Mouse (Mus musculus): ENCODE measurements at regions not wholly inside any gene's neighbourhood (a gene's known extent, or its start where the extent isn't known, plus 50 kb on each side); places are given as distances from the start of the nearest gene placed in this dataset.

DNA sequence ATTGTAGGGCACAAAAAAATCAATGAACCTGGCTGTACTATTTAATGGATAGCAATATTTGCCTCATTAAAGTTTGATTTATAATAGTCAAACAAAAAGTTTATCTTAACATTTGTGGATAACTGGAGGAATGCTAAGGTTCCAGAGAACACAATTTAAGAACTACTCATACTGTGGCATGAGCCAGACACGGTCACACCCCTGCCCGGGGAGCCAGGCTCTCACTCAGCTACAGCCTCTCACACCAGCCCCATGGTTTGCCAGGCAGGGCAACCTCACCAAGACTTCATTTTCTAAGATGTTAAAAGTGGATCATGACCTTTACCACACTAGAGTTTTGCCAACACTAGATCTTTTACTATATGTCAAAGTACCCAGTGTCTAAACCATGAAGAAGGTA lies 319.7 kb upstream of the Nr5a2 start:
- Histone ChIP-seq H3K36me3 (ENCODE audit: inconsistent target) (no peaks in the 10 kb centered on the region), H3K27ac (no peak overlapping the region), H3K79me2 (ENCODE audit: inconsistent target) (no peaks in the 10 kb centered on the region), H3K4me3 (ENCODE audit: inconsistent target) (no peak overlapping the region)
- WGBS (ENCODE audit: missing documents) = 92% methylated on average over 2 of the region's 2 CpGs

DNA sequence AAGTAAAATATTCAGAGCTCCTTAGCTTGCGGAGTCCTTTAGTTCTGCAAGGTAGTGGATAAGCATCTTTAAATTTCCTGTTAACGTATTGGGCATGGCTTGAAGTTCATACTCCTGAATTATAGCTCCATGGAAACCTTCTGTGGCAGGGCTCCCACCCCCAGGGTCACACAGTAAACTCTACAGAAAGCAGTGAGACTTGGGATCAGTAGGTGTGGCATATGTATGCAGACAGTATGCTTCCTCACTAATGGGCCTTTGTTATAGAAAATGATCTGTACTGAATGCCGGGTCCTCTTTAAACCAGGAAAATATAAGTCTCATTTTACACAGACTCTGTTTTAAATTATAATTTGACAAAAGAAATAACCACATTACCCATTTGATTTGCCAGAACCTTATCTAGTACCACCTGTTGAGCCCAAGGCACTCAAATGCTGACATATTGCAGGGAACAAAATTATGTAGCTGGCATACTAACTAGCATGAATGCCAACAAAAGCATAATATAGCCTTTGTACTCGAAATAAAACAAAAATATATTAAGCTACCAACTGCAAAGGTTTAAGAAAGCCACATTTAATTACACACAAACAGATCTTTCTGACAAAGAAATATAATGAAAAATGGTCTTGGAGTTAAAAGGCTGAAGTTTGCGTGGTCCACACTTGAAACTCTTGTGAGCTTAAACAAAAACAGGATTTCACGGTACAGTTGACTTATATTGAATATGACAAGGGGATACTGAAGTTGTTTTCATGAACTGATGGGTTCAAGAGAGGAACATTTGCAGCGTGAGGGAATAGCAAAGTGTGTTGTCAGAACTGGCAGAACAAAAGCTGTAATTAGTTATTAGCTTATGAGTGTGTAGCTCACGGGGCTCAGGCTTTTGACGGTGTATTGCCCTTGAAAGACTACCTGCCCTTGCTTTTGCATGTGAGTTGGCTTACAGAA lies 310.7 kb upstream of the Nr5a2 start:
- Histone ChIP-seq H3K27ac (no peak overlapping the region), H3K36me3 (ENCODE audit: inconsistent target) (no peaks in the 10 kb centered on the region), H3K4me3 (ENCODE audit: inconsistent target) (no peak overlapping the region), H3K79me2 (ENCODE audit: inconsistent target) (no peaks in the 10 kb centered on the region)
- 92% methylated on average over 8 of the region's 9 CpGs for WGBS (ENCODE audit: missing documents)

DNA sequence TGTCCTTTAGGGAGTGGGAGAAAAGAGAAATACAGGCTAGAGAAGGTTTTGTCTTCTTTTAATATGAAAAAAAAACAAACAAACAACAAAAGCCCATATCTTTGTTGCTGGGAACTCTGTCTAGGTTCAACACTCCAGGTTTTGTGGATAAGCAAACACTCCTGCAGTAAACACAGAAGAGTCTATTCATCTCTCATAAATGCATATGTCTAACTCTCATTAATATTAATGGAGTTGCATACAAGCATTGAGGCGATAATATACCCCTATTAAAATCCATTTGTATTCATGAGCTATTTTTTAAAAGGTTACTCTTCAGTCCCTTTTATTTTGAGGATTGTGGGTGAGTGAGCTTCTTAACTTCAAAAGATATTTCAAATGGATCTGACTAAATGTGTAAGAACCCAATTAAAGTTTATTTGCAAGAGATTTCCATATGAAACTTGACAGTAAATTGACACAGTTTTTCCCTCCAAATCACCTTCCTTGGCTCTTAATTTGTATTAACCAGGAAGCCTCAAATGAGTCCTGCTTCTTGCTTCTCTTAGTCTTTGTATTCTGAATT lies 302.6 kb upstream of the Nr5a2 start:
- H3K36me3 ChIP-seq (ENCODE audit: inconsistent target) = no peaks in the 10 kb centered on the region
- no peak overlapping the region for H3K4me3 ChIP-seq (ENCODE audit: inconsistent target)
- no peak overlapping the region for H3K27ac ChIP-seq
- WGBS (ENCODE audit: missing documents) = 100% methylated on average over 1 of the region's 1 CpGs
- H3K79me2 ChIP-seq (ENCODE audit: inconsistent target) = no peaks in the 10 kb centered on the region

DNA sequence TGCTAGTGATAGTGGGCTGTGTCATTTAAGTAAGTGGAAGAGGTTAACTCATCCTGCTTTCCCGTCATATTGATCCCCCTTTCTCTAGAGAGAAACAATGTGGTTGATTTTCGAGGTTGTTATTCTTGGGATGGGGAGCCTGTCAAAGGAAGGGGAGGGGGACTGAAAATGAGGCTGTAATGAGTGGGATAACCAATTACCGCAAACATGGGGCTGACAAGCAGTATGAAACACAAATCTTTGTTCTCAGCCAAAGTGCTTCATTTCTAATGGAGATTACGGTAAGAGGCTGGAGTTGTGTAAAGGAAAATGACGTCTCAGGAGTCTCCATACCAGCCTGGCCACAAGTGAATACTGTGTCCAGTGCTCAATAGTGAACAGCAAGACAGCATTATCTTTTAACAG lies 301.9 kb upstream of the Nr5a2 start:
- Histone ChIP-seq H3K79me2 (ENCODE audit: inconsistent target) (no peaks in the 10 kb centered on the region), H3K4me3 (ENCODE audit: inconsistent target) (no peak overlapping the region), H3K36me3 (ENCODE audit: inconsistent target) (no peaks in the 10 kb centered on the region), H3K27ac (no peak overlapping the region)
- WGBS (ENCODE audit: missing documents) = 88% methylated on average over 5 of the region's 5 CpGs

DNA sequence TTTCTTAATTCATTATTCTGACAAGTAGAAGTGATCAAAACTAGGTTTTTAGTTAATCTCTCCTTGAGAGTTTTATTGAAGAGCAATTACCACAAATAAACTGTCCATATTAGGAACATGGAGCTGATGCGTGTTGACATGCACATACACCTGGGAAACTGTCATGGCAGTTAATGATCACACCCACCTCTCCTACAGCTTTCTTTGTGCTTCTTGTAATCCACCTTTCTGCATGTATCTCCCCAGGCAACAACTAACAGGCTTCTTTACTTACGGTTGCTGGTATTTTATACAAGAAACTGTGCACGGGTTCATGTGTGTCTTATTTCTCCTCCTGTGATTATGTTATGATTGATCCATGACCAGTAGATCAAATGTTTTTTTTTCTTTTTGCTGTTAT lies 296.0 kb upstream of the Nr5a2 start:
- no peak overlapping the region for H3K4me3 ChIP-seq (ENCODE audit: inconsistent target)
- WGBS (ENCODE audit: missing documents) = 98% methylated on average over 3 of the region's 3 CpGs

DNA sequence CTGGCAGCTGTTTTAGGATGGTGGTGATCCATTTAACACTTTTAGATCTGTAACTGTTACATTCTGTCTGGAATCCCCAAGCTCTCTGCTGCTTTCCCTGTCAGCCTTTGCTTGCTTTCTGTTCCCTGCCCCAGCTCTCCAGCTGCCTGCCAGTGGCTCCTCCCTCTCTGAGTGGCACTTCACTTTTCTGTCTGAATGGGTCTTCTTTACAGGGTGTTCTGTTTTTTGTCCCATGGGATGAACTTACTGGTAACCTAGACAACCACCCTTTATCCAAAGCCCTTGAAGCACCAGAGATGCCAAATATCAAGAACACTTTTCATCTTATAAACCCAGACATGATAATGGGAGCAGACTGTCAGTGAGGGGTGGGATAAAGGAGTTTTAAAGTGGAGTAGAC lies 294.8 kb upstream of the Nr5a2 start:
- H3K4me3 ChIP-seq (ENCODE audit: inconsistent target) = no peak overlapping the region
- no peaks in the 10 kb centered on the region for H3K79me2 ChIP-seq (ENCODE audit: inconsistent target)
- H3K36me3 ChIP-seq (ENCODE audit: inconsistent target) = no peaks in the 10 kb centered on the region
- no peak overlapping the region for H3K27ac ChIP-seq

More for the DNA sequence above, 296.0 kb upstream of the Nr5a2 start:
- no peaks in the 10 kb centered on the region for H3K36me3 ChIP-seq (ENCODE audit: inconsistent target)
- no peaks in the 10 kb centered on the region for H3K79me2 ChIP-seq (ENCODE audit: inconsistent target)
- no peak overlapping the region for H3K27ac ChIP-seq

DNA sequence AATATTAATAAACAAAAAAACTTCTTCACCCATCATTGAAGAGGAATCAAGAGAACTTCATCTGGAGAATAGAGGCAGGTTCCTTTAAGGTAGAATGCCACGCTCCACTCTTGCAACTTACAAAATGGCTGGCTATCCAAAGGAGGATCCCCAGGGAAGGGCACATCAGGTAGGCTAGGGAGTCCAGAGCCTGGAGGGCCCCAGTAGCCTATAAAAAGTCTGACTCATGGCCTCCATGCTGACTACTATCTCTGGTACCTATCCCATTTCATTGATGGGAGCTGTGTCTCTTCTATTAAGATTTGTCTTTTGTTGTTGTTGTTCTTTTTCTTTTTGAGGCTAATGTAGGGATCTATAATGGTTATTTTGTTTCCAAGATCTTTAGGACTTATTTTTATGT lies 294.4 kb upstream of the Nr5a2 start:
- H3K79me2 ChIP-seq (ENCODE audit: inconsistent target) = no peaks in the 10 kb centered on the region
- H3K27ac ChIP-seq = no peak overlapping the region
- 100% methylated on average over 1 of the region's 1 CpGs for WGBS (ENCODE audit: missing documents)
- no peak overlapping the region for H3K4me3 ChIP-seq (ENCODE audit: inconsistent target)
- no peaks in the 10 kb centered on the region for H3K36me3 ChIP-seq (ENCODE audit: inconsistent target)

DNA sequence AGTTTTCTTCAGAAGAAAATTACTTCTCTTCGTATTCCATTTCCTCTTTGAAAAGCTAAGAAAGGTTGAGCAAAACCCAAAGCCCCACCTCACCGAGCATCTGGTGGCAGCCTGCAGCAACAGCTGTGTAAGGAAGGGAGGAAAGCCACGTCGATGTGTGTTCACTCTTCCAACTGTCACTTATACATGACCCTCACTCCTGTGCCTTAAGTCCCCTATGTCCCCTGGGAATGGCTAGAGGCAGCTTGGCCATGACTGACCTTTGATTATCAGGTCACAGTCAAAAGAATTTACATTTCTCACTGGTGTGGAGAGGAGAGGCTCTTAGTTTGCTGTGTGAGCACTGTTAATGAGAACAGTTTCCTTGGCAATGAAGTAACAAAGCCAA lies 266.8 kb upstream of the Nr5a2 start:
- WGBS (ENCODE audit: missing documents) = 60% methylated on average over 4 of the region's 4 CpGs
- Histone ChIP-seq H3K4me3 (ENCODE audit: inconsistent target) (no peak overlapping the region), H3K36me3 (ENCODE audit: inconsistent target) (no peaks in the 10 kb centered on the region), H3K79me2 (ENCODE audit: inconsistent target) (no peaks in the 10 kb centered on the region), H3K27ac (no peak overlapping the region)

DNA sequence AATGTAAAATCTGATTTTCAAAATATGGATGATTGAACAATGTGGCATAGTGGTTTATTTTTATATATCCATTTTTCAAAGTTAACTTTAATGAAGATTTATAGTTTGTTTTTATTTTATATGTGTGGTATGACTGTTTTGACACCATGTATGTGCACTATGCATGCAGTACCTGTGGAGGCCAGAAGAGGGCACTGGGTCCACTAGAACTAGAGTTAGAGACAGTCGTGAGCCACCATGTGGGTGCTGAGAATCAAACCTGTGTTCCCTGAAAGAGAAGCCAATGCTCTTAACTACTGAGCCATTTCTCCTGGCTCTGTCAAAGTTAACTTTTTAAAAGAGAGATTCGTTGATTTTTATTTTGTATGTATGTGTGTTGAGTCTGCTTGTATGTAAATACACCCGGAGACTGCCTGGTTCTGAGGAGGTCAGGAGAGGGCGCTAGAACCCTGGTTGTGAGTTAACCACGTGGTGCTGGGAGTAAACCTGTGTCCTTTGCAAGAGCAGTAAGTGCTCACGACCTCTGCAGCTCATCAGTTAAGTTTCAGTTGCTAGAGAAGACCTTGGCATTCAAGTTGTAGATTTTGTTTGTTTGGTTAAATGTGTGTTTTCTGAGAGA lies 266.3 kb upstream of the Nr5a2 start:
- Histone ChIP-seq H3K36me3 (ENCODE audit: inconsistent target) (no peaks in the 10 kb centered on the region), H3K4me3 (ENCODE audit: inconsistent target) (no peak overlapping the region), H3K27ac (no peak overlapping the region), H3K79me2 (ENCODE audit: inconsistent target) (no peaks in the 10 kb centered on the region)
- WGBS (ENCODE audit: missing documents) = 80% methylated on average over 6 of the region's 6 CpGs

DNA sequence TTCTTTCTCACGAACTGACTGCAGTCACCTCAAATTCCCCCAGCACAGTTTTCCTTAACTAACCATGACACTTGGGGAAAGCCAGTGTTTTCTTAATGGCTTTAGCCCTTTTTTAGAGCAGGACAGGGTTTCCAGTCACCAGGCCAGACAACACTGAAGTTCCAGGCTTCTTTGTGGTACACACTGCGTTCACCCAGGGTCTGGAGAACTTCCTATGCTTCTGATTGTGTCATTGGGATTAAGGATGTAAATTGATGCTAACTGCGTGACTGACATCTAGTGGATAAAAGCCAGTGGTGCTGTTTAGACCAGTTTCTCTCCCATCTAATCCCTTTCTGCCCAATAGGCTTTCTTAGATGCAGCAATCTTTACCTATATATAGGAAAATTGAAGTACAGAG lies 265.2 kb upstream of the Nr5a2 start:
- WGBS (ENCODE audit: missing documents) = 27% methylated on average over 3 of the region's 3 CpGs
- Histone ChIP-seq H3K27ac (no peak overlapping the region), H3K36me3 (ENCODE audit: inconsistent target) (no peaks in the 10 kb centered on the region), H3K79me2 (ENCODE audit: inconsistent target) (no peaks in the 10 kb centered on the region), H3K4me3 (ENCODE audit: inconsistent target) (no peak overlapping the region)

DNA sequence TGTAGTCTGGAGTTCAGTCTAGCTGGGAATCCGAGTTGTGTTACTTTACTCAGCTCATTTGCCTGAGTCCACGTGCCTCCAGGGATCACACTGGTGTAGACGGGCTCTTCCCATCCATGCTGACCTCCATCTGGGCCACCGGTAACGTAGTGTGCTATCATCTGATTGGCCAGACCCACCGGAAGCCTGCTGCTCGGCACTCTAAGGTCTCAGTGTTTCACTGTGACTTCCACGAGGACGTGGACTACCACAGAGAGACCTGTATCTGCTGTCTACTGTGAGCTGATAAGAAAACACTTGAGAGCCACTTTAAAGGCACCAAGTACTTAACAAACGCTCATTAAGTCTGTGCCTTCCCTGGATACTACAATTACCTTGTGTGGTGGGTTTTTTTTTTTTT lies 262.8 kb upstream of the Nr5a2 start:
- Histone ChIP-seq H3K27ac (no peak overlapping the region), H3K36me3 (ENCODE audit: inconsistent target) (no peaks in the 10 kb centered on the region), H3K79me2 (ENCODE audit: inconsistent target) (no peaks in the 10 kb centered on the region), H3K4me3 (ENCODE audit: inconsistent target) (no peak overlapping the region)
- 34% methylated on average over 10 of the region's 10 CpGs for WGBS (ENCODE audit: missing documents)

DNA sequence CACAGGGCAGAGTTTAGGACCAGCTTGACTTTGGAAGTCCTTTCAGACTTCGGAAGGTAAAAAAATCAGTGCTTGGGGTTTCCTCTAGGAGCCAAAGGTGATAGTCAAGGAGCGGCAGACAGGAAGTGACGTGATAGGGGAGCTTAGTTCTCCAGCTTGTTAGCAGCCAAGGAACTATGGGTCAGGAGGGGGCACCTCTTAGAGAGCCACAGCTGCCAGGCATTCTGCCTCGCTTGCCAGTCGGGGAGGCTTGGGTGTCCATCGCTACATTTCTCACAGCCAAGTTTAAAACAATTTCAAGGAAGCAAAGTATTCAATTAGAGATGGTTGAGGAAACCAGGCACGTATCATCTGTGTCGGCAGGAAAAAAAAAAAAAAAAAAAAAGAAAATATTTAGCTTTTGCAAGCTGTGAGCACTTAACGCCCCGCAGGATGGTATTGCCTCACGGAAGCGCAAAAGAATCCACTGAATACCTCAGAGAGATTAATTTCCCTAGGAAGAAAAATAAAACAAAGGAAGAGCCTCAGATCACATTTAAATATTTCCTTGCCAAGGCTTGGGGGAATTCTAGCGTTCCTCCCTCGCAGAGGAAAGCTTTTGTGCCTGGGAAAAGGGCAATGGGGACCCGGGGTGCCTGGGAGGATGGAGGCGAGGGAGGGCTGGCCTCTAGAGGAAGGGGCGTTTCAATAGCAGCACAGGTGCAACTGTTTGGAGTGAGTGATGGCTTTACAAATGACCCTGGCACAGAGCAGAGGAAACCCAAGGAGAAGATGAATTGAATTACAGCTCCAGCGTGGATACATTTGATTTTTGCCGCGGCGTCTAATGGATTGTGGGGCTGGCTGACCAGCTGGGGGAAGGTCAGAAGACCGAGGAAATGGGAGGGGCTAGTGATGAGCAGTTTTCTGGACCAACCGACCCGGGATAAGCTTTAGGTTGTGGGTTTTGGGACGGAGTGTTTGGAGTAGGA lies 261.1 kb upstream of the Nr5a2 start:
- Histone ChIP-seq H3K79me2 (ENCODE audit: inconsistent target) (no peaks in the 10 kb centered on the region), H3K4me3 (ENCODE audit: inconsistent target) (no peak overlapping the region), H3K36me3 (ENCODE audit: inconsistent target) (no peaks in the 10 kb centered on the region), H3K27ac (no peak overlapping the region)
- WGBS (ENCODE audit: missing documents) = 19% methylated on average over 25 of the region's 25 CpGs

DNA sequence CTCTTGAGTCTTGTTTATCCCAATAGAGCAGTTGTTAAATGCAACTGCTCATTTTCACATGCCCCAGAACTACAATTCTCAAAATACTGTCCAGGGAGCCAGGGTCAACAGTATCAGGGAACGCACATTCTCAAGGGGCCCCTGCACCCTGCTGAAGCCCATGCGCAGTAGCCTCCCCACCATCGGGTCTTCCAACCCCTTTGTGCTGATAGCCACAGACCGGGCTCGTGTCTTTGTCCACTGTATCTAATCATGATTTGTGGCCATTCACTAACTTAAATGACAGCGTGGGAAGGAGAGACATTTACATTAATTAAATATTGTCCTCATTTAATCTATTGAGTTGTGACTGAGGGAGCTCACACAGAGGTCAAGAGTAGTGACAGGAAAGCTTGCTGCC lies 260.0 kb upstream of the Nr5a2 start:
- no peak overlapping the region for H3K4me3 ChIP-seq (ENCODE audit: inconsistent target)
- 96% methylated on average over 6 of the region's 6 CpGs for WGBS (ENCODE audit: missing documents)
- H3K36me3 ChIP-seq (ENCODE audit: inconsistent target) = no peaks in the 10 kb centered on the region
- no peak overlapping the region for H3K27ac ChIP-seq
- no peaks in the 10 kb centered on the region for H3K79me2 ChIP-seq (ENCODE audit: inconsistent target)

DNA sequence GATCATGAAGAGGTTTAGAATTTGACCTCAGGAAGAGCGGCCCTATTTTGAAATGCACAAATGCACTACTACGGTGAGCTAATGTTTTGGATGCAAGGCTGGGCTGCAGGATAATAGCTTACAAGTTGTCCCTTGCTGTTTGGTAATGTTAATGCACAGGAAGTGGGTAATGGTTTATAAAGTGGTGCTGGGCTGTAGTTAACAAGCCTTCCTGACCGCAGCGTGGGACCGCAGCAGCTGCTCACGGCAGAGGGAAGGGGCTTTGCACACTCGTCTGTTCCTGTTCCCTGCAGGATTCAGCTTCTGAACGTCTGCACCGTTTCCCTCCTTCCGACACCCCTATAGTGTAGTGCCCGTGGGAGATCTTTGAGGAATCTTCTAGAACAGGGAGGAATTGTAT lies 258.4 kb upstream of the Nr5a2 start:
- H3K4me3 ChIP-seq (ENCODE audit: inconsistent target) = no peak overlapping the region
- WGBS (ENCODE audit: missing documents) = 13% methylated on average over 10 of the region's 11 CpGs

More for the DNA sequence above, 258.4 kb upstream of the Nr5a2 start:
- Histone ChIP-seq H3K36me3 (ENCODE audit: inconsistent target) (no peaks in the 10 kb centered on the region), H3K27ac (no peak overlapping the region), H3K79me2 (ENCODE audit: inconsistent target) (no peaks in the 10 kb centered on the region)
